Mouse (Mus musculus) cerebellum, adult 11 months (tissue): ENCODE data around the gene Btbd35f3.
"Not testable (repeated sequence)": the region's sequence is repeated elsewhere in the genome, so short reads cannot be mapped to it uniquely, and the experiment has no call there.

Source experiments
- DNase-seq: peaks from one replicate; pipeline ENCODE4 v3.0.0; 2022

Gene Btbd35f3

GRCm38 (mm10) chrX:4037374-4037773, at the start of gene Btbd35f3:
Gene Btbd35f3 (plus strand): TSS chrX:4037674.
- DNase-seq: not testable (repeated sequence)
